Mouse (Mus musculus): Measurements from ENCODE around the gene Gm8720.

The Gm8720 gene

DNA sequence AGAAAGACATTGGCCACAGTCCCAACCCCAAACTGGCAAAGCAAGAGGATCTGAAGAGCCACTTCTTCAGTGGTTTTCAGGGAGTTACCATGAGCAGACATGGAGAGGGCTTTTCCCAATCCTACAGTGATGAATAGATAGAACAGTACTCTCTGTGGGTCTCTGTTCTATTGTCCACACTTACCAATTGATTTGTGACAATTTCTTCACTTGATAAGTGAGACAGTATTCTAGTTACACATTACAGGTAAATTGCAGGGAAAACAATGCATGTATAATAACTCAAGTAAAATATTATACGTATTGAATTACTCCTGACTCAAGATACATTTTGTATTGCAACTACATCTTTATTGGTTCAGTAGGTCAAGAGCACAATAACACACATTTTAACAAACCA is at the start of gene Gm8720:
Gene Gm8720 (minus strand): TSS at position 101 of the 400 bp plus-strand sequence.
- no CpG with 5 or more reads among the region's 1 CpGs for WGBS

DNA sequence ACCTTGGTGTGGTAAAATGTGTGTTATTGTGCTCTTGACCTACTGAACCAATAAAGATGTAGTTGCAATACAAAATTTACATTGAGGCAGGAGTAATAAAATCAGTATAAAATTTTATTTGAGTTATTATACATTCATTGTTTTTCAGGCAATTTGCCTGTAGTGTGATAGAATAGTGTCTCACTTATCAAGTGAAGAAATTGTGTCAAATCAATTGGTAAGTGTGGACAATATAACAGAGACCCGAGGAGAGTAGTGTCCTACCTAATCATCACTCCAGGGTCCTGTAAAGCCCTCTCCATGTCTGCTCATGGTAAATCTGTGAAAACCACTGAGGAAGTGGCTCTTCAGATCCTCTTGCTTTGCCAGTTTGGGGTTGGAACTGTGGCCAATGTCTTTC is 12.0 kb downstream of the Gm8720 start, which contains the start of gene Vmn1r163:
Gene Vmn1r163 (plus strand): TSS at position 301 of the 400 bp plus-strand sequence.
- WGBS: no CpG with 5 or more reads among the region's 1 CpGs

DNA sequence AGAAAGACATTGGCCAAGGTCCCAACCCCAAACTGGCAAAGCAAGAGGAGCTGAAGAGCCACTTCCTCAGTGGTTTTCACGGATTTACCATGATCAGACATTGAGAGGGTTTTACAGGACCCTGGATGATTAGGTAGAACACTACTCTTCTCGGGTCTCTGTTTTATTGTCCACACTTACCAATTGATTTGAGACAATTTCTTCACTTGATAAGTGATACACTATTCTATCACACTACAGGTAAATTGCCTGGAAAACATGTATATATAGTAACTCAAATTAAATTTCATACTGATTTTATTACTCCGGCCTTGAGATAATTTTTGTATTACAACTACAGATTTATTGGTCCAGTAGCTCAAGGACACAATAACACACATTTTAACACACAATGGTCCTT is 47.4 kb downstream of the Gm8720 start, which contains the start of gene Gm4216:
Gene Gm4216 (minus strand): TSS at position 101 of the 400 bp plus-strand sequence.
- no CpG with 5 or more reads among the region's 3 CpGs for WGBS

Measured in cerebral cortex, adult 2 months (tissue).